8 mouse cellular contexts compared by ENCODE assay signal in the genomic region with DNA sequence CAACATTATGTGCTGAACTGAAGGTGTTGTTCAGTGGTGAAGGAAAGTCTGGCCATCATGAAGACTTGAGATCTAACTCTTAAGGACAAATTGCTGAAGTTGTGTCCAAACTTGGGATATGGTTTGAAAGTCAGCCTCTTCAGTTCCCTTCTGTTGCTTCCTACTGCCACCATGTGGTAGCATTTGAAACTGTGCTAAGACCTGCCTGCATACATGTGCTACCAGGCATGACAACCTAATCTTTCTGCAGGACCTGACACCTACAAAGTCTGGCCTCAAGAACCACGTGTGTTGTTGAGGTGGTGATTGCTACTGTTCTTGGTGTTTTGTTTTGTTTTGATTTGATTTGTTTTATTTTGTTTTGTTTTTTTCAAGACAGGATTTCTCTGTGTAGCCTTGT. TPM values are rescaled to one million over a fixed set of nuclear protein-coding genes. Genes with fewer than 3 reads are reported as not detected.
DNase-seq lines count a peak whose midpoint lies in the region; ATAC-seq lines count a peak whose summit lies in the region.
"Had no signal": no experiment of that assay in that cellular context is flagged by ENCODE, and none has a peak within 500 bp of the region (broad histone marks: within the 10 kb centered on the region; RNA-seq: fewer than 3 reads in every experiment).

No protein-coding gene starts in this region.

- no peak overlapping the region for H3K9ac ChIP-seq in liver, embryonic 11.5 days (ENCODE audit: low read depth, low read length)
- H3K9ac ChIP-seq: heart, embryonic 15.5 days had no signal

- peak; percentile 41 to 54 for DNase-seq in B cell, adult 2 months
- DNase-seq in MN1 (ENCODE audit: low spot score) = peak; percentile 79
- DNase-seq in cerebellum, adult 8-10 months = peak; percentile 79
- peak; percentile 49 to 73 for DNase-seq in frontal cortex, postnatal 25 days (ENCODE audit: low spot score in 2 of 2)
- DNase-seq in kidney, postnatal 14 days = peak; percentile 68
- DNase-seq in liver, embryonic 11.5 days (ENCODE audit: low spot score) = no peak
- DNase-seq in retina, embryonic 14.5 days (ENCODE audit: low spot score) = peak; percentile 87

- H3K36me3 ChIP-seq in liver, embryonic 11.5 days (ENCODE audit: control insufficient read depth, insufficient read depth, low read length) = no peaks in the 10 kb centered on the region
- H3K36me3 ChIP-seq: heart, embryonic 15.5 days had no signal

- H3K4me2 ChIP-seq in liver, embryonic 11.5 days = no peak overlapping the region
- H3K4me2 ChIP-seq: heart, embryonic 15.5 days had no signal

- H3K4me1 ChIP-seq in liver, embryonic 11.5 days (replicated peaks; ENCODE audit: control insufficient read depth, insufficient read depth, low read length) = no peaks in the 10 kb centered on the region
- H3K4me1 ChIP-seq: heart, embryonic 15.5 days had no signal

- 18% methylated on average over 1 of the region's 1 CpGs for WGBS in liver, embryonic 11.5 days

- H3K9me3 ChIP-seq in liver, embryonic 11.5 days (ENCODE audit: control insufficient read depth, low read length) = no peaks in the 10 kb centered on the region
- H3K9me3 ChIP-seq: heart, embryonic 15.5 days had no signal

- no peaks in the 10 kb centered on the region for H3K27me3 ChIP-seq in liver, embryonic 11.5 days (replicated peaks; ENCODE audit: control insufficient read depth, insufficient read depth, low read length)
- H3K27me3 ChIP-seq: heart, embryonic 15.5 days had no signal

- no peak overlapping the region for H3K4me3 ChIP-seq in liver, embryonic 11.5 days (ENCODE audit: low read depth, low read length)
- H3K4me3 ChIP-seq: heart, embryonic 15.5 days had no signal

- H3K27ac ChIP-seq in liver, embryonic 11.5 days (ENCODE audit: low read depth, low read length) = no peak overlapping the region
- H3K27ac ChIP-seq: heart, embryonic 15.5 days had no signal

- ATAC-seq in liver, embryonic 11.5 days (replicated peaks; ENCODE audit: low FRiP score) = 0 out of 2 replicates have a peak, but pooled peaks have one; percentile 36

RNA-seq across cellular contexts. Expression of a gene that starts 19.6 kb away (rescaled TPM):
- 0.42 and 0.82 TPM in 2 replicates for polyA plus RNA-seq in liver, embryonic 11.5 days (2014; fragmentation: Nextera tagmentation; extraction: Ambion mirVana)

RNA-seq across cellular contexts. Expression of a gene that starts 22.9 kb away (rescaled TPM):
- polyA plus RNA-seq in liver, embryonic 11.5 days (2014; fragmentation: Nextera tagmentation; extraction: Ambion mirVana) = 0.34 and 0.42 TPM in 2 replicates
